Mouse (Mus musculus): ENCODE data around the gene Dot1l. TPM values are rescaled to one million over a fixed set of nuclear protein-coding genes. Genes with fewer than 3 reads are reported as not detected.
A peak's percentile ranks its signal among the peaks of the same experiment; 100 is the strongest.

Gene Dot1l
- polyA plus RNA-seq (2015; fragmentation: Nextera tagmentation; extraction: Ambion mirVana), result 18.8 and 19.2 TPM in 2 replicates

- Histone ChIP-seq H3K9ac (ENCODE audit: low read length) (peak within 1 kb of the TSS; percentile 97), H3K36me3 (ENCODE audit: control insufficient read depth, insufficient read depth) (no peaks in the 10 kb centered on the region), H3K4me1 (ENCODE audit: control insufficient read depth, insufficient read depth, low read length) (peaks cover 56% of the 10 kb centered on the region), H3K4me3 (ENCODE audit: low read length) (peak within 1 kb of the TSS; percentile 97), H3K27ac (ENCODE audit: low read length) (peak within 1 kb of the TSS; percentile 89), H3K9me3 (replicated peaks; ENCODE audit: control insufficient read depth, low read length) (no peaks in the 10 kb centered on the region), H3K27me3 (ENCODE audit: control insufficient read depth, insufficient read depth, low read length) (no peaks in the 10 kb centered on the region), H3K4me2 (ENCODE audit: low read depth, low read length) (peak within 1 kb of the TSS; percentile 86)
- WGBS, result 1% methylated on average over 56 of the region's 57 CpGs
- peak; percentile 77 for ATAC-seq (replicated peaks; ENCODE audit: extremely low read depth, insufficient read depth, low FRiP score)
These were observed at the start of gene Dot1l for GRCm38 (mm10) chr10:80754594-80755290. Gene Dot1l, plus strand, starts transcription at chr10:80755206.

DNA sequence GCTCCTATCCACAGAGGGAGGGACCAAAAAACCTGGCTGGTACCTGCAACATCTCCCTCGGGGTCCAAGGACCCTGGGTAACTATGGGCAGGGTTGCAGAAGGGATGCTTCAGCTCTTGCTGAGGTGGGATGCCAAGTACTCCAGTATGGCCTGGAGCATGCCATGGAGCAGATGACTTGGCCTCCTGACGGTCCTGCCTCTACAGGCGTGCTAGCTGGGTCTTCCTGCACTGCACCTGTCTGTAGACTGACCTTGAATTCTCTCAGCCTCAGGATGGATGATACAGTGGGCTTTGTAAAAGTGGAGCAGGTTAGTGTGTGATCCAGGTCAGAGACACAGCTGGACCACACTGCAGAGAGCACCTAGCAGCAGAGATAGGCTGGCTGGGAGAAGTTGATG lies 49.5 kb upstream of the Dot1l start:
- H3K36me3 ChIP-seq (ENCODE audit: control insufficient read depth, insufficient read depth), result peaks cover 33% of the 10 kb centered on the region
- ATAC-seq (replicated peaks; ENCODE audit: extremely low read depth, insufficient read depth, low FRiP score), result no peak
- H3K27ac ChIP-seq (ENCODE audit: low read length), result no peak overlapping the region

DNA sequence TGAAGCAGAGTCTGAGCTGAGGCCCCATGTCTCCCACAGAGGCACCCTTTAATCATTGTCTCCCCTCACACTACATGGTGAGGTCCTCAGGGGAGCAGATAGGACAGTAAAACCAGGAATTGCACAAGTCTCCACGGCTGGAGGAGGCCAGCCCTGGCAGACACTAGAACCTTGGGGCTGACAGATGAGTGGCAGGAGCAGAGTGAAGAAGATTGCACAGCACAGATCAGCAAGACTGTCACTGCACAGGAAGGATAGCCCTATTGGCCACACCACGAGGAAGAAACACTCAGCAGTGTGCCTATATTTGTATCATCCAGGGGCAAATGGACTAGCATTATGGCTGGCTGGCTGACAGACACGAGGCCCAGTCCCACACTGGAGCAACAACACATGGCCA lies 44.2 kb upstream of the Dot1l start:
- ATAC-seq (replicated peaks; ENCODE audit: extremely low read depth, insufficient read depth, low FRiP score), result no peak
- no peak overlapping the region for H3K4me3 ChIP-seq (ENCODE audit: low read length)
- H3K27ac ChIP-seq (ENCODE audit: low read length), result no peak overlapping the region
- no peaks in the 10 kb centered on the region for H3K4me1 ChIP-seq (ENCODE audit: control insufficient read depth, insufficient read depth, low read length)
- H3K36me3 ChIP-seq (ENCODE audit: control insufficient read depth, insufficient read depth), result peaks cover 75% of the 10 kb centered on the region
- H3K4me2 ChIP-seq (ENCODE audit: low read depth, low read length), result no peak overlapping the region
- H3K9me3 ChIP-seq (replicated peaks; ENCODE audit: control insufficient read depth, low read length), result no peaks in the 10 kb centered on the region
- 71% methylated on average over 3 of the region's 3 CpGs for WGBS
- H3K27me3 ChIP-seq (ENCODE audit: control insufficient read depth, insufficient read depth, low read length), result no peaks in the 10 kb centered on the region
- no peak overlapping the region for H3K9ac ChIP-seq (ENCODE audit: low read length)

More for the DNA sequence above, 49.5 kb upstream of the Dot1l start:
- H3K9ac ChIP-seq (ENCODE audit: low read length), result no peak overlapping the region
- WGBS, result 69% methylated on average over 3 of the region's 3 CpGs
- no peaks in the 10 kb centered on the region for H3K27me3 ChIP-seq (ENCODE audit: control insufficient read depth, insufficient read depth, low read length)
- no peak overlapping the region for H3K4me3 ChIP-seq (ENCODE audit: low read length)
- H3K4me1 ChIP-seq (ENCODE audit: control insufficient read depth, insufficient read depth, low read length), result peaks cover 13% of the 10 kb centered on the region
- H3K4me2 ChIP-seq (ENCODE audit: low read depth, low read length), result no peak overlapping the region
- no peaks in the 10 kb centered on the region for H3K9me3 ChIP-seq (replicated peaks; ENCODE audit: control insufficient read depth, low read length)

DNA sequence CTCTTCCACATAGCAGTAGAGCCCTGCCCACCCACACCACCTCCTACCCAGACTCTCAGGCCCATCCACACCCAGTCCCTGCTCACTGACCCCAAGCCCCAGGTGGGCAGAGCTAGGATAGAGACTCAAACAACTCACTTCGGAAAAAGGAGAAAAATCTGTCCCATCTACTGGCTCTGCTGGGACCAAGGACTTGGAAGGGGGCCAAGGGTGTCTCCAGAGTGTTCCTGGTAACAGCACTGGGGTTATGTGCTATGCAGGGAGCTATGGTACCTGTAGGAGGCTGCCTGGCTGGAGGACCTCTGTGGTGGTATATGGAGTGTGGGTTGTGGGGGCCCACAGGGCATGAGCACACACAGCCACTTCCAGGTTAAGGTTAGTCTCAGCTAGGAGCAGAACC lies 37.7 kb upstream of the Dot1l start:
- Histone ChIP-seq H3K27me3 (ENCODE audit: control insufficient read depth, insufficient read depth, low read length) (no peaks in the 10 kb centered on the region), H3K4me3 (ENCODE audit: low read length) (no peak overlapping the region), H3K4me2 (ENCODE audit: low read depth, low read length) (no peak overlapping the region), H3K9me3 (replicated peaks; ENCODE audit: control insufficient read depth, low read length) (no peaks in the 10 kb centered on the region), H3K27ac (ENCODE audit: low read length) (no peak overlapping the region), H3K4me1 (ENCODE audit: control insufficient read depth, insufficient read depth, low read length) (no peaks in the 10 kb centered on the region), H3K9ac (ENCODE audit: low read length) (no peak overlapping the region), H3K36me3 (ENCODE audit: control insufficient read depth, insufficient read depth) (peaks cover 89% of the 10 kb centered on the region)
- 70% methylated on average over 1 of the region's 1 CpGs for WGBS
- no peak for ATAC-seq (replicated peaks; ENCODE audit: extremely low read depth, insufficient read depth, low FRiP score)

GRCm38 (mm10) chr10:80727369-80728127 lies 27.5 kb upstream of the Dot1l start:
- no peaks in the 10 kb centered on the region for H3K9me3 ChIP-seq (replicated peaks; ENCODE audit: control insufficient read depth, low read length)
- H3K27me3 ChIP-seq (ENCODE audit: control insufficient read depth, insufficient read depth, low read length), result no peaks in the 10 kb centered on the region
- peaks cover 73% of the 10 kb centered on the region for H3K36me3 ChIP-seq (ENCODE audit: control insufficient read depth, insufficient read depth)
- H3K9ac ChIP-seq (ENCODE audit: low read length), result no peak overlapping the region
- no peak for ATAC-seq (replicated peaks; ENCODE audit: extremely low read depth, insufficient read depth, low FRiP score)
- WGBS, result 87% methylated on average over 5 of the region's 5 CpGs
- H3K4me2 ChIP-seq (ENCODE audit: low read depth, low read length), result no peak overlapping the region
- no peaks in the 10 kb centered on the region; the same call in 1 of the 2 replicates for H3K4me1 ChIP-seq (ENCODE audit: control insufficient read depth, insufficient read depth, low read length)
- no peak overlapping the region for H3K4me3 ChIP-seq (ENCODE audit: low read length)
- no peak overlapping the region for H3K27ac ChIP-seq (ENCODE audit: low read length)

GRCm38 (mm10) chr10:80732611-80733101 lies 22.4 kb upstream of the Dot1l start:
- Histone ChIP-seq H3K27ac (ENCODE audit: low read length) (no peak overlapping the region), H3K36me3 (ENCODE audit: control insufficient read depth, insufficient read depth) (peaks cover 40% of the 10 kb centered on the region), H3K4me3 (ENCODE audit: low read length) (no peak overlapping the region), H3K4me2 (ENCODE audit: low read depth, low read length) (no peak overlapping the region), H3K27me3 (ENCODE audit: control insufficient read depth, insufficient read depth, low read length) (no peaks in the 10 kb centered on the region), H3K9me3 (replicated peaks; ENCODE audit: control insufficient read depth, low read length) (no peaks in the 10 kb centered on the region), H3K4me1 (ENCODE audit: control insufficient read depth, insufficient read depth, low read length) (peaks cover 12% of the 10 kb centered on the region), H3K9ac (ENCODE audit: low read length) (no peak overlapping the region)
- 73% methylated on average over 6 of the region's 6 CpGs for WGBS
- ATAC-seq (replicated peaks; ENCODE audit: extremely low read depth, insufficient read depth, low FRiP score), result no peak

DNA sequence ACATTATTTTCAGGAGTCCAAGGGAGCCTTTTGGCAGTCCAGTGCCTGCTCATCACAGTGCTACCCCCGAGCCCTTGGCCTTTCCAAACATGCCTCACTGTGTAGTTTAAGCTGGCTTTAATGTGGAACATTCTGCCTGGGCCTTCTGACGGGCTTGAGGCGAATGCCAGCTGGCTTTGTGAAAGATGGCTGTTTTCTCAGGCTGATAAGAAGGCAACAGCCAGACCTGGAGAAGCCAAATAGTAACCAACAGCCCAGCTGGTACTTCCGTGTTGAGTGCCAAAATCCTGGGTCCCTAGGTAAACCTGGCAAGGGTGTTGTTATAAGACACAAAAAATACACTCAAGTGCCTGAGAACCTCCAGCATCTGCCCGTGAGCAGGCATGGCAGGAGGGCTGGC lies 18.3 kb upstream of the Dot1l start:
- Histone ChIP-seq H3K9me3 (replicated peaks; ENCODE audit: control insufficient read depth, low read length) (no peaks in the 10 kb centered on the region), H3K4me3 (ENCODE audit: low read length) (no peak overlapping the region), H3K27ac (ENCODE audit: low read length) (peak overlapping the region; percentile 22; the same call in 1 of the 2 replicates), H3K36me3 (ENCODE audit: control insufficient read depth, insufficient read depth) (peaks cover 9% of the 10 kb centered on the region), H3K4me2 (ENCODE audit: low read depth, low read length) (no peak overlapping the region), H3K27me3 (ENCODE audit: control insufficient read depth, insufficient read depth, low read length) (no peaks in the 10 kb centered on the region), H3K4me1 (ENCODE audit: control insufficient read depth, insufficient read depth, low read length) (peaks cover 33% of the 10 kb centered on the region), H3K9ac (ENCODE audit: low read length) (no peak overlapping the region)
- WGBS, result 35% methylated on average over 5 of the region's 5 CpGs
- no peak for ATAC-seq (replicated peaks; ENCODE audit: extremely low read depth, insufficient read depth, low FRiP score)

DNA sequence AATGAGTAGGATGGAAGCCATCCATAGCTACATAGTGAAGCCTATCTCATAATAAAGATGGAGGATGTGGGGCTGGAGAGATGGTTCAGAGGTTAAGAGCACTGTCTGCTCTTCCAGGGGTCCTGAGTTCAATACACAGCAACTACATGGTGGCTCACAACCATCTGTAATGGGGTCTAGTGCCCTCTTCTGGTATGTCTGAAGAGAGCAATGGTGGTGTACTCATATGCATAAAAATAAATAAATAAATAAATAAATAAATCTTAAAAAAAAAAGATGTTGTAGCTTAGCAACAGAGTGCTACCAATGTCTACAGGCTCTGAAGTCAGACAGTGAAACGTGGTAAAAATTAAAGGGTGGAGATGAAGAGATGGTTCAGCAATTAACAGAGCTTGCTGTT lies 16.3 kb upstream of the Dot1l start:
- no peaks in the 10 kb centered on the region for H3K9me3 ChIP-seq (replicated peaks; ENCODE audit: control insufficient read depth, low read length)
- no peaks in the 10 kb centered on the region for H3K36me3 ChIP-seq (ENCODE audit: control insufficient read depth, insufficient read depth)
- H3K4me2 ChIP-seq (ENCODE audit: low read depth, low read length), result no peak overlapping the region
- no peak for ATAC-seq (replicated peaks; ENCODE audit: extremely low read depth, insufficient read depth, low FRiP score)
- H3K4me1 ChIP-seq (ENCODE audit: control insufficient read depth, insufficient read depth, low read length), result peaks cover 37% of the 10 kb centered on the region
- no peak overlapping the region for H3K27ac ChIP-seq (ENCODE audit: low read length)
- whole genome bisulfite sequencing, result 83% methylated on average over 1 of the region's 1 CpGs
- no peak overlapping the region for H3K9ac ChIP-seq (ENCODE audit: low read length)
- no peak overlapping the region for H3K4me3 ChIP-seq (ENCODE audit: low read length)
- H3K27me3 ChIP-seq (ENCODE audit: control insufficient read depth, insufficient read depth, low read length), result no peaks in the 10 kb centered on the region

- Histone ChIP-seq H3K4me2 (ENCODE audit: low read depth, low read length) (peak overlapping the region; percentile 79), H3K27ac (ENCODE audit: low read length) (peak overlapping the region; percentile 88), H3K27me3 (ENCODE audit: control insufficient read depth, insufficient read depth, low read length) (no peaks in the 10 kb centered on the region), H3K9ac (ENCODE audit: low read length) (peak overlapping the region; percentile 99), H3K9me3 (replicated peaks; ENCODE audit: control insufficient read depth, low read length) (no peaks in the 10 kb centered on the region), H3K4me1 (ENCODE audit: control insufficient read depth, insufficient read depth, low read length) (peaks cover 35% of the 10 kb centered on the region), H3K36me3 (ENCODE audit: control insufficient read depth, insufficient read depth) (no peaks in the 10 kb centered on the region), H3K4me3 (ENCODE audit: low read length) (peak overlapping the region; percentile 96)
- ATAC-seq (replicated peaks; ENCODE audit: extremely low read depth, insufficient read depth, low FRiP score), result no peak
- WGBS, result 8% methylated on average over 5 of the region's 5 CpGs
These were observed 13.9 kb upstream of the Dot1l start for GRCm38 (mm10) chr10:80741146-80741545.

All from heart, embryonic 16.5 days (tissue).